Mouse (Mus musculus): ENCODE results near the gene Ccdc86.

- TF ChIP-seq CTCF (IDR thresholded peaks at IDR 0.05) (no peak), EP300 (IDR thresholded peaks at IDR 0.05; ENCODE audit: insufficient read depth, low read depth, low read length) (no peak)
These were observed 31.1 kb upstream of the Ccdc86 start for GRCm38 (mm10) chr19:10980210-10980609.

Data from heart, adult 2 months (tissue).